Mouse (Mus musculus) forebrain, embryonic 16.5 days (tissue): ENCODE measurements around the gene Gm28048. TPM values are rescaled to one million over a fixed set of nuclear protein-coding genes. Genes with fewer than 3 reads are reported as not detected.

Experiments
- ATAC-seq: fragments of 200-750 bp; cut with Nextera tagmentation; 2 replicates; pipeline ENCODE4 v1.8.0; 2017; ENCODE audit warnings: mild to moderate bottlenecking, moderate library complexity
- H3K27ac ChIP-seq: fragments of 300-500 bp; sonication (generic); 2 replicates; pipeline ENCODE4 v1.5.1; 2014; ENCODE audit warnings: low read length, control low read depth
- H3K27me3 ChIP-seq: fragments of 300-500 bp; sonication (generic); replicated peaks from 2 replicates; pipeline ENCODE4 v1.6.1; 2014; ENCODE audit warnings: low read length; ENCODE audit not compliant: control insufficient read depth, insufficient read depth
- H3K36me3 ChIP-seq: fragments of 300-500 bp; sonication (generic); 2 replicates; pipeline ENCODE4 v1.6.1; 2014; ENCODE audit not compliant: control insufficient read depth, insufficient read depth
- H3K4me1 ChIP-seq: fragments of 300-500 bp; sonication (generic); replicated peaks from 2 replicates; pipeline ENCODE4 v1.6.1; 2014; ENCODE audit warnings: low read length; ENCODE audit not compliant: control insufficient read depth, insufficient read depth
- H3K4me2 ChIP-seq: fragments of 300-500 bp; sonication (generic); 2 replicates; pipeline ENCODE4 v1.6.1; 2014; ENCODE audit warnings: mild to moderate bottlenecking, low read length, control low read depth
- H3K4me3 ChIP-seq: fragments of 300-500 bp; sonication (generic); replicated peaks from 2 replicates; pipeline ENCODE4 v1.5.1; 2014; ENCODE audit warnings: mild to moderate bottlenecking, low read length, control low read depth
- H3K9ac ChIP-seq: fragments of 300-500 bp; sonication (generic); replicated peaks from 2 replicates; pipeline ENCODE4 v1.6.1; 2014; ENCODE audit warnings: low read depth, low read length, control low read depth
- H3K9me3 ChIP-seq: fragments of 300-500 bp; sonication (generic); 2 replicates; pipeline ENCODE4 v1.6.1; 2016; ENCODE audit warnings: low read length; ENCODE audit not compliant: control insufficient read depth
- WGBS: fragments of 180-500 bp; shearing (Covaris S2); extraction: QIAGEN DNeasy Blood & Tissue Kit; methylation state at CpG from one replicate; pipeline ENCODE4 v1.1.7; 2014; 5-methylcytosine and 5-hydroxymethylcytosine counted together
- polyA plus RNA-seq: library from polyadenylated mRNA; unstranded; fragments of >200 nt; fragmentation: Nextera tagmentation; extraction: Ambion mirVana; gene quantifications from 2 replicates; pipeline ENCODE4 v1.2.1, GENCODE M21; 2015

Gm28048 gene
- polyA plus RNA-seq, 1 experiment from 2014 or later, result 3.0 TPM

DNA sequence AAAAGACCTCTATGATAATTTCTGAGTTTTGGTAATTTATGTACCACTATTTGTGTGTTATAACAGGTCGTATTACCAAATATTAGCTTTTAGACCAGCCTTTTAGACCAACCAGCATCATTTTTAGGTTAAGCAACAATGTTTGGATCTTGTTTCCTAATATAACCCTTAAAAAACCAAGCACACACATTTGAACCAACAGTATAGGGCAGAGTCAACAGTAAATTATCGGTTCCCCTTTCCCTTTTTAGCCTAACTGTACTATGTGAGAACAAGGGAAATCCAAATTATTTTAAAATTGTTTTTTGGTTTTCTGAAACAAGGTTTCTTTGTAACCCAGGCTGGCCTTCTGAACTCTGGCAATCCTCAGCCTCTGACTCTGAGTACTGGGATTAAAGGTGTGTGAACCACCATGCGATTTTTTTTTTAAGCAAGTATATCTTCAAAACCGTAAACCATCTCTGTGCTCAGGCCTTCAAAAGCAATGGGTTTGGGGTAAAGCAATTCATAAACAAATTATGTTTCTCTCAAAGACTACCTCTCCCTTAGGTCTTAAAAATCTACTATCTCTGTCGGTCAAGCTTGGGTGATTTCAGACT lies 124.7 kb downstream of the Gm28048 start:
- WGBS, result 86% methylated on average over 5 of the region's 5 CpGs
- no peak overlapping the region for H3K27ac ChIP-seq
- no peak for ATAC-seq
- peaks cover 20% of the 10 kb centered on the region for H3K4me1 ChIP-seq
- H3K9ac ChIP-seq, result no peak overlapping the region
- no peaks in the 10 kb centered on the region for H3K9me3 ChIP-seq
- no peak overlapping the region for H3K4me3 ChIP-seq
- peaks cover 32% of the 10 kb centered on the region for H3K27me3 ChIP-seq
- no peak overlapping the region for H3K4me2 ChIP-seq
- H3K36me3 ChIP-seq, result no peaks in the 10 kb centered on the region

DNA sequence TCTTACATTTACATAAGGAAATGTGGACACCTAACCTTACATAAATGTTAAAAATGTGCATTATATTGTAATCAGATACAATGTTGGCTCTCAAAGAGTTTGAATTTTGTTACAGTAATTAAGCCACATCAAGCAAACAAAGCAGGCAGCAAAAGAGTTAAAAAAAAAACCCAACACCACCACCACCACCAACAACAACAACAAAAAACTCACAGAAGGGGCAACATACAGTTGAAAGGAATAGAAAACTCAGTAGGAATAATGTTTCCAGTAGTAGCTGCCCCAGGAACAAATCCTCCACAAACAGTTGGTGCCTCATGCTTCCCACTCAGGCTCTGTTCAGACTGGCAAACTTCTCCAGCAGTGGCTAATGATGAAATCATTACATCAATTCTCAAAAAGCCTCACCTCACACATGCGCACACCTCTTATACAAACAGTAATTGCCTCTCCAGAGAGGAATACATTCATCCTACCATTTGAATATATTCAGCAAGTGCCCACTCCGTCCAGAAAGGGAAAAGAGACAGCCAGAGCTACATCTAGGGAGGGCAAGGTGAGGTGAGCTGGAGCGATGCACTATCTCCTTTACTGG lies 125.4 kb downstream of the Gm28048 start:
- H3K4me1 ChIP-seq, result peaks cover 20% of the 10 kb centered on the region
- H3K4me2 ChIP-seq, result no peak overlapping the region
- no peak overlapping the region for H3K4me3 ChIP-seq
- peaks cover 28% of the 10 kb centered on the region for H3K27me3 ChIP-seq
- H3K27ac ChIP-seq, result no peak overlapping the region
- no peak overlapping the region for H3K9ac ChIP-seq
- 70% methylated on average over 3 of the region's 3 CpGs for WGBS
- no peaks in the 10 kb centered on the region for H3K9me3 ChIP-seq
- no peaks in the 10 kb centered on the region for H3K36me3 ChIP-seq
- no peak for ATAC-seq

DNA sequence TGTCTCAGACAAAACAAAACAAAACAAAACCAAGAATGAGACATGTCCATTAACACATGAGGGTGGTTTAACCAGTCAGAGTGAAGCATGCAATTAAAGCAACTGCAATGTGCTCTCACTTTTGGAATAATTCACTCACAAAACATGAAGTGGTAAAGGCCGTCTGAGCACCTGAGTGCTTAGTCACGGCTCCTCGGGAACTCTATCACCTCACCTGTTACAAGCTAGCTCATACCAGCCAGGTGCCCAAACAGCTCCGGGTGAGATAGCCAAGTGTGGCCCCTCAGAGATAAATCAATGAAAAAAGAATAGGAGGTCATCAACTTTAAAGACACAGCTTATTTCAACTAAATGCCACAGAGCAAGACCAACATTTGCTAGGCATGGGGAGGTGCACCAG lies 127.3 kb downstream of the Gm28048 start:
- H3K27ac ChIP-seq, result no peak overlapping the region
- peaks cover 18% of the 10 kb centered on the region for H3K27me3 ChIP-seq
- H3K4me1 ChIP-seq, result peaks cover 11% of the 10 kb centered on the region
- no peak overlapping the region for H3K4me2 ChIP-seq
- no peak overlapping the region for H3K9ac ChIP-seq
- H3K36me3 ChIP-seq, result no peaks in the 10 kb centered on the region
- ATAC-seq, result no peak
- H3K9me3 ChIP-seq, result no peaks in the 10 kb centered on the region
- 88% methylated on average over 4 of the region's 4 CpGs for WGBS
- no peak overlapping the region for H3K4me3 ChIP-seq

- peaks cover 15% of the 10 kb centered on the region for H3K27me3 ChIP-seq
- no peak overlapping the region for H3K4me2 ChIP-seq
- peaks cover 5% of the 10 kb centered on the region for H3K4me1 ChIP-seq
- H3K27ac ChIP-seq, result no peak overlapping the region
- WGBS, result 55% methylated on average over 2 of the region's 2 CpGs
- no peak for ATAC-seq
- no peak overlapping the region for H3K4me3 ChIP-seq
- H3K9ac ChIP-seq, result no peak overlapping the region
- no peaks in the 10 kb centered on the region for H3K36me3 ChIP-seq
- H3K9me3 ChIP-seq, result no peaks in the 10 kb centered on the region
Measured at GRCm38 (mm10) chr11:22853477-22854157, 128.3 kb downstream of the Gm28048 start.

DNA sequence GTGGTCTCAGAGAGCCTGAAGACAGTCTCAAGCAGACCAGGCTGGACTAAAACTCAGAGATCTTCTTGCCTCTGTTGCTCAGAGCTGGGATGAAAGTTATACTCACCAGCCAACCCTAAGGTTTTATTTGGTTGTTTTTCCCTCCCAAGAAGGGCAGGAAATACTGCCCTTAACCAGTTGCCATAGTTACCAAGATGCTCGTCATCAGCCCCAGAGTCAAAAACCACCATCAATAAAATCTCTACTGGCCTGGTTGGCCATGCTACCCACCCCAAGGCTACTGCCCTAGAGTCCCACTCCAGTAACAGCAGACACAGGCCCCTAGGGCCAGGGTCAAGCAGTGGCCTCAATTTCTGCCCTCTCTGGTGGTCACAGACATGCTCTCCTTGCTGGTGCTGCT lies 129.4 kb downstream of the Gm28048 start:
- no peaks in the 10 kb centered on the region for H3K4me1 ChIP-seq
- H3K27me3 ChIP-seq, result peaks cover 9% of the 10 kb centered on the region
- no peak overlapping the region for H3K4me2 ChIP-seq
- H3K27ac ChIP-seq, result no peak overlapping the region
- ATAC-seq, result no peak
- 71% methylated on average over 1 of the region's 1 CpGs for WGBS
- no peak overlapping the region for H3K9ac ChIP-seq
- H3K36me3 ChIP-seq, result no peaks in the 10 kb centered on the region
- no peak overlapping the region for H3K4me3 ChIP-seq
- H3K9me3 ChIP-seq, result no peaks in the 10 kb centered on the region

GRCm38 (mm10) chr11:22851416-22851815 lies 130.5 kb downstream of the Gm28048 start:
- Histone ChIP-seq H3K9me3 (no peaks in the 10 kb centered on the region), H3K9ac (no peak overlapping the region), H3K27me3 (0 out of 2 replicates have a peak, but pooled peaks cover 1% of the 10 kb centered on the region), H3K4me2 (no peak overlapping the region), H3K4me3 (no peak overlapping the region), H3K4me1 (no peaks in the 10 kb centered on the region), H3K36me3 (no peaks in the 10 kb centered on the region), H3K27ac (no peak overlapping the region)
- no peak for ATAC-seq
- 53% methylated on average over 4 of the region's 4 CpGs for WGBS

DNA sequence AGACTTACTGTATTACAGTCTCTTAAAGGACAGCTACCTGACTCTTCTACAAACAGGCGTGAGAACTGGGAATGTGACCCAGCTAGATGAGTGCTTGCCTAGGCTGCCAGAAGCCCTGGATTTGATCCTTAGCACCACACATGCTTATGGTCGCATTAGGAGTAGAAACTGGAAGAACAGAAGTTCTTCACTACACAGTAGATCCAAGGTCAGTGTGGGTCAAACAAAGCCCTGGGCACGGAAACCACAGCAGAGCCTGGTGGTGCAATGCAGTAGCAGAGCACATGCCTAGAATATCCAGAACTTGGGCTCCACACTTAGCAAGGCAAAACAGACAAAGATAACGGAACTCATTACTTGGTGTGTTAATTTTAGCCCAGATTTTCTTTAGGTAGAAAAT lies 131.8 kb downstream of the Gm28048 start:
- Histone ChIP-seq H3K9ac (no peak overlapping the region), H3K4me3 (no peak overlapping the region), H3K4me2 (no peak overlapping the region), H3K4me1 (no peaks in the 10 kb centered on the region), H3K27me3 (no peaks in the 10 kb centered on the region), H3K9me3 (no peaks in the 10 kb centered on the region), H3K27ac (no peak overlapping the region), H3K36me3 (no peaks in the 10 kb centered on the region)
- WGBS, result 83% methylated on average over 4 of the region's 4 CpGs
- ATAC-seq, result no peak

- no peak for ATAC-seq
- H3K36me3 ChIP-seq, result no peaks in the 10 kb centered on the region
- H3K4me2 ChIP-seq, result no peak overlapping the region
- no peak overlapping the region for H3K27ac ChIP-seq
- no peaks in the 10 kb centered on the region for H3K4me1 ChIP-seq
- H3K27me3 ChIP-seq, result no peaks in the 10 kb centered on the region
- 82% methylated on average over 5 of the region's 5 CpGs for WGBS
- no peaks in the 10 kb centered on the region for H3K9me3 ChIP-seq
- H3K4me3 ChIP-seq, result no peak overlapping the region
- H3K9ac ChIP-seq, result no peak overlapping the region
Measured at GRCm38 (mm10) chr11:22848649-22849195, 133.2 kb downstream of the Gm28048 start.

DNA sequence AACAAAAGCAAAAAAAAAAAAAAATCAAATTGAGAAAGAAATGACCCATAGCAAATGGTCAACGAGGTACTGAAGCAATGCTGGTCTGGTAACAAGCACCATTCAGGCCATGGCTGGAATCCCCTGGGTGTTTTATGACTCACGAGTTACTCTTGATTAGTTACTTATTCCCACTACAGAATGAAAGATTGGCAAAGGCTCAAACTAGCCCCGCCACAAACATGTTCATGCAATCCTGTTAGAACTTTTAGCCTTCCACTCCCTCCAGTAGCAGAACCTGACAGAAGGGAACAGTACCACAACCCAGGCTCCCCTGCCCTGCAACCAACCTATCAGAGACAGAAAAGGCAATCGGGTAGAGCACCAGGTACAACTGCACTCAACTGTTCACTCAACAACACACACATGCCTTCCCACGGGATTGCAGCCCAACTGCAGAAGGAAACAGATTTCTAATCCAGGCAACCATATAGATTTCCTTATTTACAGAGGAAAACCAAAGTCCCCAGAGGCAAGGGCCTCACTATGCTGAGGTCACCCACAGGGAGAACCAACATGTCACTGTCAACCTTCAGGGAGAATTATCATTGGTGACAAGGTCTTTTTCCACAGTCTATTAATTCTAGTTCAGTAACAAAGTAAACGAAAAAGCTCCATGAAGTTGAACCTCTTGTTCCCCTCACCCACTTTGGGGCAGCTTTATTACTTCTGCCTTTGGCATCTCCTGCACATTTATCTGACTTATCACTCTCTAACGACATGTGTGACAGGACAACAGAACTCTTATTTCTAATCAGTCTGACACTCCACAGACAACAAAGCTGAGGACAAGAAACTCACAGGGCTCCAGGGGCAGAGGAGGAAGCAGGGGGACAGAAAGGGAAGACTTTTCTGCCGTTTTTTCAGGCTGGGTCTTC lies 133.9 kb downstream of the Gm28048 start:
- WGBS, result 69% methylated on average over 8 of the region's 8 CpGs
- no peaks in the 10 kb centered on the region for H3K27me3 ChIP-seq
- no peak overlapping the region for H3K27ac ChIP-seq
- no peaks in the 10 kb centered on the region for H3K9me3 ChIP-seq
- no peak overlapping the region for H3K4me3 ChIP-seq
- H3K9ac ChIP-seq, result no peak overlapping the region
- H3K4me1 ChIP-seq, result no peaks in the 10 kb centered on the region
- no peak for ATAC-seq
- no peaks in the 10 kb centered on the region for H3K36me3 ChIP-seq
- no peak overlapping the region for H3K4me2 ChIP-seq
